Mouse (Mus musculus): ENCODE measurements around the gene P3h1. TPM values are rescaled to one million over a fixed set of nuclear protein-coding genes. Genes with fewer than 3 reads are reported as not detected.
A peak's percentile ranks its signal among the peaks of the same experiment; 100 is the strongest.

The P3h1 gene
- polyA plus RNA-seq, 1 experiment from 2014 or later, result 42.0 TPM

GRCm38 (mm10) chr4:119246688-119247225 is 14.0 kb downstream of the P3h1 start:
- WGBS, result 81% methylated on average over 14 of the region's 14 CpGs
- peaks cover 57% of the 10 kb centered on the region for H3K36me3 ChIP-seq (ENCODE audit: control insufficient read depth, insufficient read depth, low read length)
- ATAC-seq (ENCODE audit: insufficient number of reproducible peaks, insufficient read depth, low FRiP score, low read depth), result no peak

DNA sequence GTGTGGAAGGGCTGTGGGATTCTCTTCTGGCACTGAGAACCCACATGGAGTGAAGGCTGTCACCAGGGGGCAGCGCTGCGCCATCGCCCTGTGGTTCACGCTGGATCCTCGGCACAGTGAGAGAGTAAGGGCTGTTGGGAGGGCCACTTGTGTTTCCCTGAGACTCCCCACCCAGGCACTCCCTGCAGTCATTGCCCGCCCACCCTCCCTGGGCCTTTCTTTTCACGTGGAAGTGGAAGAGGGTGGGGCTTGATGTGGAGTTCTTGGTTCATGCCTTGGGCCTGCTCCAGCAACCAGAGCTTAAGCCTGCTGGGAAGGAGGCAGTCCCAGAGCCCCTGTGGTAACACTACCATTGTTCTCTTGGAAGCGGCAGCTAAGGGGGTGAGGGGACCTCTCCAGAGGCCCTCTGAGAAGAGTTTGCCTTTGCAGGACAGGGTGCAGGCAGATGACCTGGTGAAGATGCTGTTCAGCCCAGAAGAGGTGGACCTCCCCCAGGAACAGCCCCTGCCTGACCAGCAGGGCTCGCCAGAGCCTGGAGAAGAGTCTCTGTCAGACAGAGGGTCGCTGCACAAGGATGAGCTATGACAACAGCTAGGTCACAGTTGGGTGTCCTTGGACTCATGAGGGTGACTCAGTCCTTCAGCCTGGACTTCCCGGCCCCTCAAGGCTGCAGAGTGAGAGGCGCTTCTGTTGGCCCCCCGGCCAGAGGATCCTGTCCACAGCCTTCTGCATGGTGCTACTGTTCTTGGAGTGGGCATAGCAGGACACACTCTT is 14.9 kb downstream of the P3h1 start:
- Histone ChIP-seq H3K27me3 (ENCODE audit: control insufficient read depth, insufficient read depth, low read length) (no peaks in the 10 kb centered on the region), H3K4me3 (ENCODE audit: control insufficient read depth in 1 of 2, insufficient read depth in 1 of 2, low read depth in 1 of 2, low read length in 2 of 2) (no peak overlapping the region), H3K9me3 (ENCODE audit: control insufficient read depth, low read length) (no peaks in the 10 kb centered on the region), H3K27ac (replicated peaks in 1 of 2; ENCODE audit: control insufficient read depth in 1 of 2, insufficient read depth in 1 of 2, low read depth in 2 of 2, low read length in 2 of 2) (0 out of 4 replicates have a peak overlapping the region, but pooled peaks have one; percentile 6 to 10), H3K36me3 (ENCODE audit: control insufficient read depth, insufficient read depth, low read length) (peaks cover 48% of the 10 kb centered on the region), H3K9ac (ENCODE audit: low read length) (no peak overlapping the region), H3K4me2 (ENCODE audit: low read length) (no peak overlapping the region), H3K4me1 (ENCODE audit: control insufficient read depth in 2 of 2, insufficient read depth in 2 of 2, low read length in 2 of 2) (peaks cover 12 to 29% of the 10 kb centered on the region in 2 experiments)
- 34% methylated on average over 13 of the region's 13 CpGs for WGBS
- no peak for ATAC-seq (ENCODE audit: insufficient number of reproducible peaks, insufficient read depth, low FRiP score, low read depth)

More at GRCm38 (mm10) chr4:119246688-119247225, 14.0 kb downstream of the P3h1 start:
- Histone ChIP-seq H3K9me3 (ENCODE audit: control insufficient read depth, low read length) (no peaks in the 10 kb centered on the region), H3K4me1 (ENCODE audit: control insufficient read depth in 2 of 2, insufficient read depth in 2 of 2, low read length in 2 of 2) (peaks cover 12 to 29% of the 10 kb centered on the region in 2 experiments), H3K4me3 (ENCODE audit: control insufficient read depth in 1 of 2, insufficient read depth in 1 of 2, low read depth in 1 of 2, low read length in 2 of 2) (no peak overlapping the region), H3K27me3 (ENCODE audit: control insufficient read depth, insufficient read depth, low read length) (no peaks in the 10 kb centered on the region), H3K27ac (replicated peaks in 1 of 2; ENCODE audit: control insufficient read depth in 1 of 2, insufficient read depth in 1 of 2, low read depth in 2 of 2, low read length in 2 of 2) (no peak overlapping the region), H3K9ac (ENCODE audit: low read length) (no peak overlapping the region), H3K4me2 (ENCODE audit: low read length) (no peak overlapping the region)

DNA sequence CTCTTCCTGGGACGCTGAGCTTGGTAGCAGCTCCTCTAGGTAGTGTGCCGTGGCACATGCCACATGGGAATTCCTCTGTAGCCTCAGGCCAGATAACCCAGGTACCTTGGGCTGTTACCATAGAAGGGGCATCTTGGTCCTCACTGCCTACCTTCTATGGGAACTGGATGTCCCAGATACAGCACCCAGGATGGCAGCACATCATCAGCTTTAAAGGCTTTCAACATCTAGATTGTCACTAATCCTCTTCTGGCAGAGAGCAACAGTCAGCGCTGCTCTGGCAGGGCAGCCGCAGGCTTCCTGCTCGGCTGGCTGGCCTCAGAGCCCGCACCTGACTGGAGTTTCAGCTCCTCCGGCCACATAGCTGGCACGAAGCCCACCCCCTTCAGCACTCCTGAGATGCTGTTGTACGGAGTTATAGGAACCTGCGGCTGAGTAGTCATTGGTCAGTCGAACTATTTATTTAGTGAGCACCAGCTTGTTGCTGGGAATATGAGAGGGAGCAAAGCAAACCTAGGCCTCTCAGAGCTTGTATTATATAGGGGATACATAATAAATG is 15.8 kb downstream of the P3h1 start:
- WGBS, result 57% methylated on average over 11 of the region's 11 CpGs
- no peak overlapping the region for H3K4me2 ChIP-seq (ENCODE audit: low read length)
- H3K4me3 ChIP-seq (ENCODE audit: control insufficient read depth in 1 of 2, insufficient read depth in 1 of 2, low read depth in 1 of 2, low read length in 2 of 2), result no peak overlapping the region
- H3K9me3 ChIP-seq (ENCODE audit: control insufficient read depth, low read length), result no peaks in the 10 kb centered on the region
- no peak overlapping the region for H3K27ac ChIP-seq (replicated peaks in 1 of 2; ENCODE audit: control insufficient read depth in 1 of 2, insufficient read depth in 1 of 2, low read depth in 2 of 2, low read length in 2 of 2)
- peaks cover 40% of the 10 kb centered on the region for H3K36me3 ChIP-seq (ENCODE audit: control insufficient read depth, insufficient read depth, low read length)
- H3K27me3 ChIP-seq (ENCODE audit: control insufficient read depth, insufficient read depth, low read length), result no peaks in the 10 kb centered on the region
- H3K9ac ChIP-seq (ENCODE audit: low read length), result no peak overlapping the region
- H3K4me1 ChIP-seq (ENCODE audit: control insufficient read depth in 2 of 2, insufficient read depth in 2 of 2, low read length in 2 of 2), result peaks cover 12 to 29% of the 10 kb centered on the region in 2 experiments
- ATAC-seq (ENCODE audit: insufficient number of reproducible peaks, insufficient read depth, low FRiP score, low read depth), result no peak

DNA sequence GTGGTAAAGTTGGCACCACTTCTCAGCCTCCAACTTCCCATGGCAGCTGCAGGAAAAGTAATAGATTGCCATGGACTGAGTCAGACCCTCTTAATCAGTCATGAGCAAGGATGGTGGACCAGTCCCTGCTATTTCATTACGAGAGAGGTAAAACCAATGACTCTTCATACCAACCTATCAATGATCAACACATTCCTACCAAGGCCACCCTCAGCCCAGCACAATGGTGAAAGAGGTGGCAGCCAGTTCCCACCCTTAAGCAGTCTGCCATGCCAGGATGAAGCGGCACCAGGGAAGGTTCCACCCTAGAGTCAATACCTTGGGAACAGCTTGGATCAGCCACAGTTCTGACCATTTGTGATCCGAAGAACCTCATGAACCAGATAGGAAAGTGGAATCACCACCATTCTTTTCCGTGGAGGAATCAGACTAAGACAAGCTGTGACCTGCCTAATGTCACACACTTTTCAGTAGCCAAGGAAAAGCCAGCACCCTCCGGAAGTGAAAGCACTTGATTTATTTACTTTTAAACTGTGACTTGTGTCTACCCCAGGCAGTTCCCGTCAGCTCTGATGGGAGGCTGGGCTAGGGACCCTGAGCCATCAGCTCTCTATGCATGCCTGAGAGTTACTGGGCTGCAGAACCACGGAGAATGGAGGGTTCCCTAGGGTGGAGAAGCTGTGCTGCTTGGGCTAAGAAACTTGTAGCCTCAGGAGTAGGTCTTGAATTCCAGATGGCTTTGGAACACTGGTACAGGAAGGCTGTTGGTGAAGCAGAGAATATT is 19.5 kb downstream of the P3h1 start:
- Histone ChIP-seq H3K36me3 (ENCODE audit: control insufficient read depth, insufficient read depth, low read length) (peaks cover 13% of the 10 kb centered on the region), H3K4me3 (ENCODE audit: control insufficient read depth in 1 of 2, insufficient read depth in 1 of 2, low read depth in 1 of 2, low read length in 2 of 2) (no peak overlapping the region), H3K9me3 (ENCODE audit: control insufficient read depth, low read length) (no peaks in the 10 kb centered on the region), H3K9ac (ENCODE audit: low read length) (no peak overlapping the region), H3K27me3 (ENCODE audit: control insufficient read depth, insufficient read depth, low read length) (no peaks in the 10 kb centered on the region), H3K4me1 (ENCODE audit: control insufficient read depth in 2 of 2, insufficient read depth in 2 of 2, low read length in 2 of 2) (peaks cover 10 to 25% of the 10 kb centered on the region in 2 experiments), H3K27ac (replicated peaks in 1 of 2; ENCODE audit: control insufficient read depth in 1 of 2, insufficient read depth in 1 of 2, low read depth in 2 of 2, low read length in 2 of 2) (no peak overlapping the region), H3K4me2 (ENCODE audit: low read length) (no peak overlapping the region)
- WGBS, result 53% methylated on average over 7 of the region's 7 CpGs
- ATAC-seq (ENCODE audit: insufficient number of reproducible peaks, insufficient read depth, low FRiP score, low read depth), result no peak

DNA sequence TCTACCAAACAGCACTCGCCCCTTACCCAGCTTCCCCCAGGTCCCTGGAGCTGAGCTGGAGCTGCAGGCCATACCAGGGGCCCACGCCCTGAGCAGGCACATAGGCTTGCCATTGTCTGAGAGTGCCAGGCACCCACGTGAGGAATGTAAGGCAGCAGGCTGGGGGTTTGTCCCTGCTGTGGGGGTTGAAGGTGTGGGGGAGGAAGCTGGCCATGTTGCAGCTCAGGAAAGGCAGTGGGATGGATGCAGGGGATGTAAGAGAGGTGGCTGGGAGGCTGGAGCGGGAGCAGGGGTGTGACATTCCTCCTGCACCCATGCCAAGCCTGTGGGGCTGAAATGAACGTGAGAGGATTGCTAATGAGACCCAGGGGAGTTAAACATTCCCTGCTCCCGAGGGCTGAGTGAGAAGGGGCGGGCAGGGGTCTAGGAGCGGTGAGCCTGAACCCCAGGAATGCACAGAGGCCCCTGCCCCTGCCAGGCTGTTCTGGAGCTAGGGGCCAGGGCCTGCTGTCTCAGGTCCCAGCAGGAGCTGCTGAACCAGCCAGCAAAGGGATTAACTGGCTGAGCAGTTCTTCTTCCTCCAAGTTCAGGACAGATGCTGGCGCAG is 21.4 kb downstream of the P3h1 start:
- Histone ChIP-seq H3K4me3 (ENCODE audit: control insufficient read depth in 1 of 2, insufficient read depth in 1 of 2, low read depth in 1 of 2, low read length in 2 of 2) (no peak overlapping the region), H3K4me2 (ENCODE audit: low read length) (no peak overlapping the region), H3K9me3 (ENCODE audit: control insufficient read depth, low read length) (no peaks in the 10 kb centered on the region), H3K27ac (replicated peaks in 1 of 2; ENCODE audit: control insufficient read depth in 1 of 2, insufficient read depth in 1 of 2, low read depth in 2 of 2, low read length in 2 of 2) (no peak overlapping the region), H3K4me1 (ENCODE audit: control insufficient read depth in 2 of 2, insufficient read depth in 2 of 2, low read length in 2 of 2) (peaks cover 7 to 9% of the 10 kb centered on the region in 2 experiments; a peak in 3 of 4 replicates), H3K9ac (ENCODE audit: low read length) (no peak overlapping the region), H3K27me3 (ENCODE audit: control insufficient read depth, insufficient read depth, low read length) (no peaks in the 10 kb centered on the region), H3K36me3 (ENCODE audit: control insufficient read depth, insufficient read depth, low read length) (no peaks in the 10 kb centered on the region)
- 38% methylated on average over 9 of the region's 9 CpGs for WGBS
- ATAC-seq (ENCODE audit: insufficient number of reproducible peaks, insufficient read depth, low FRiP score, low read depth), result no peak

DNA sequence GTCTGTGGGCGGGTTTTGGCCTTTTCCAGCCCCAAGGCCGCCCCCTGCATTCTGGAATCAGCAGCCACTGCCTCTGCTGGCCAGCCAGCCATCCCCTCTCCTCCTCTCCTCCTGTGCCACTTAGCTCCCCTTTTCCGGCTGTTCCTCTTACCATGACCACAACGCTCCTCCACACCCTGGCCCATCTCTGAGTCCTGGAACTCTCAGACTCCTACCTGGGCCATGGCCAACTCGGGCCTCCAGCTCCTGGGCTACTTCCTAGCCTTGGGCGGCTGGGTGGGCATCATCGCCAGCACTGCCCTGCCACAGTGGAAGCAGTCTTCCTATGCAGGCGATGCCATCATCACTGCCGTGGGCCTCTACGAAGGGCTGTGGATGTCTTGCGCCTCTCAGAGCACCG is 22.6 kb downstream of the P3h1 start, which contains the start of gene Cldn19:
TSS of gene Cldn19 (plus strand) at position 64 of the 400 bp plus-strand sequence.
- Histone ChIP-seq H3K9ac (ENCODE audit: low read length) (no peak within 1 kb of the TSS), H3K9me3 (ENCODE audit: control insufficient read depth, low read length) (no peaks in the 10 kb centered on the region), H3K4me3 (ENCODE audit: control insufficient read depth in 1 of 2, insufficient read depth in 1 of 2, low read depth in 1 of 2, low read length in 2 of 2) (no peak within 1 kb of the TSS), H3K27ac (replicated peaks in 1 of 2; ENCODE audit: control insufficient read depth in 1 of 2, insufficient read depth in 1 of 2, low read depth in 2 of 2, low read length in 2 of 2) (no peak within 1 kb of the TSS), H3K36me3 (ENCODE audit: control insufficient read depth, insufficient read depth, low read length) (no peaks in the 10 kb centered on the region), H3K4me2 (ENCODE audit: low read length) (no peak within 1 kb of the TSS), H3K27me3 (ENCODE audit: control insufficient read depth, insufficient read depth, low read length) (no peaks in the 10 kb centered on the region), H3K4me1 (ENCODE audit: control insufficient read depth in 2 of 2, insufficient read depth in 2 of 2, low read length in 2 of 2) (peaks cover 9 to 15% of the 10 kb centered on the region in 2 experiments; a peak in 3 of 4 replicates)
- 79% methylated on average over 12 of the region's 12 CpGs for WGBS
- no peak for ATAC-seq (ENCODE audit: insufficient number of reproducible peaks, insufficient read depth, low FRiP score, low read depth)

DNA sequence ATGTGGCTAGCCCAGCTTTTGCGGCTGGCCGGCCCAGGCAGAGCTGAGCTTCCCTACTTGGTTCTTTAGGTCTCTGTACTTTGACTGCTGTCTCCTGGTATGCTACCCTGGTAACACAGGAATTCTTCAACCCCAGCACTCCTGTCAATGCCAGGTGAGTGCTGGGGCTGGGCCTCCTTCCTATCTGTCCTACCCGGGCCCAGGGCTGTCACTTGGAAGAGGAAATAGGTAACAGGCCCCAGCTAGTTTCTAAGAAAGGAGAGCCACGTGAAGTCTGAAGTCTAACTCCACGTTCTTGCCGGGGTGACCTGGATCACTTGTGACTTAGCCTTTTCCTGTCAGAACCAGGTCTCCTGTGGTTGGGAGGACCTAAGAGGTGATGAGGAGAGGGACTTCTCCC is 24.4 kb downstream of the P3h1 start:
- no peak overlapping the region for H3K4me3 ChIP-seq (ENCODE audit: control insufficient read depth in 1 of 2, insufficient read depth in 1 of 2, low read depth in 1 of 2, low read length in 2 of 2)
- H3K4me1 ChIP-seq (ENCODE audit: control insufficient read depth in 2 of 2, insufficient read depth in 2 of 2, low read length in 2 of 2), result peaks cover 12 to 15% of the 10 kb centered on the region in 2 experiments; a peak in 3 of 4 replicates
- H3K27me3 ChIP-seq (ENCODE audit: control insufficient read depth, insufficient read depth, low read length), result no peaks in the 10 kb centered on the region
- 60% methylated on average over 6 of the region's 6 CpGs for WGBS
- ATAC-seq (ENCODE audit: insufficient number of reproducible peaks, insufficient read depth, low FRiP score, low read depth), result no peak
- H3K9ac ChIP-seq (ENCODE audit: low read length), result no peak overlapping the region
- no peak overlapping the region for H3K4me2 ChIP-seq (ENCODE audit: low read length)
- no peaks in the 10 kb centered on the region for H3K9me3 ChIP-seq (ENCODE audit: control insufficient read depth, low read length)
- H3K27ac ChIP-seq (replicated peaks in 1 of 2; ENCODE audit: control insufficient read depth in 1 of 2, insufficient read depth in 1 of 2, low read depth in 2 of 2, low read length in 2 of 2), result no peak overlapping the region
- H3K36me3 ChIP-seq (ENCODE audit: control insufficient read depth, insufficient read depth, low read length), result no peaks in the 10 kb centered on the region

Data from heart, embryonic 14.5 days (tissue).